Mouse (Mus musculus): Measurements from ENCODE around the gene Gas7. TPM values are rescaled to one million over a fixed set of nuclear protein-coding genes. Genes with fewer than 3 reads are reported as not detected.

Gas7 gene
- polyA plus RNA-seq, 1 experiment from 2014 or later: 19.4 TPM

DNA sequence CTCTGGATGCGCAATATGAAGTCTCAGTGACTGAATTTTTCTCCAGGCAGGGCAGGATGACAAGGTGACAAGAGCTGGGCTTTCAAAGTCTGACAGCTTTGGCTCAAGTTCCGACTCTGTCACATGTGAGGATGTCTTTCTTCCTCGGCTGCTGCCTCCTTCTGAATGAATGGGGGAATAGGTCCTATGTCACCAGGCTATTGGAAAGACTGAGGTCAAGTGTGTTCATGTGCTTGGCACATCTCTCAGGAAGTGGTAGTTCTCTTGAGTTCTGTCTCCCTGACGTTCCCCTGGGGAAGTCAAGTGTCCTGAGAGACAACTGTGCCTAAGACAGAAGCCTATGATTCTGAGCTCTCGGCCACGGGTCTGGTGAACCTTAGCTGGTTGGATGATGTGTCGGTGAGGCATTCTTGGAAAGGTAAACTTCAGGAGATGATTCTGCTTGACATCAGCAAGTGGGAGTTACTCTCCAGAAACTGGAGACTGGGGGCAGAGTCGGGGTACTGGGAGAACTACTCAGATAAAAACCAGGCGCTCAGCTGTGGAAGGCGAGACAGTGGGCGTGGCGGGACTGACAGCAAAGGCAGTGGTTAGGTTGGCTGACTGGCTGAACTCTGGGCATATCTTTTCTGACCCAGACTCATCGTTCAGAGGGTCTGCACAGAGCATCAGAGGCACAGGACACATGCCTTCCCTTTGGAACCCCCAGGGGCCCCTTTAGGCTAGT lies 94.7 kb downstream of the Gas7 start:
- Histone ChIP-seq H3K4me3 (ENCODE audit: low read depth, low read length) (no peak overlapping the region), H3K36me3 (ENCODE audit: control insufficient read depth, insufficient read depth, low read length) (no peaks in the 10 kb centered on the region), H3K27ac (replicated peaks; ENCODE audit: low read depth, low read length) (no peak overlapping the region), H3K4me2 (ENCODE audit: low read depth, low read length) (no peak overlapping the region), H3K9ac (ENCODE audit: low read depth, low read length) (no peak overlapping the region; the same call in 1 of the 2 replicates), H3K27me3 (replicated peaks; ENCODE audit: control insufficient read depth, insufficient read depth, low read length) (no peaks in the 10 kb centered on the region), H3K4me1 (ENCODE audit: control insufficient read depth, insufficient read depth, low read length) (peaks cover 9% of the 10 kb centered on the region), H3K9me3 (ENCODE audit: control insufficient read depth, low read length) (no peaks in the 10 kb centered on the region)
- 68% methylated on average over 13 of the region's 13 CpGs for WGBS
- no peak for ATAC-seq (ENCODE audit: low read depth)
- no peak for DNase-seq (ENCODE audit: low spot score)

- no peak overlapping the region for H3K4me3 ChIP-seq (ENCODE audit: low read depth, low read length)
- no peaks in the 10 kb centered on the region; the same call in 1 of the 2 replicates for H3K4me1 ChIP-seq (ENCODE audit: control insufficient read depth, insufficient read depth, low read length)
- H3K27ac ChIP-seq (replicated peaks; ENCODE audit: low read depth, low read length): no peak overlapping the region
- H3K36me3 ChIP-seq (ENCODE audit: control insufficient read depth, insufficient read depth, low read length): no peaks in the 10 kb centered on the region
- no peaks in the 10 kb centered on the region for H3K9me3 ChIP-seq (ENCODE audit: control insufficient read depth, low read length)
- H3K9ac ChIP-seq (ENCODE audit: low read depth, low read length): no peak overlapping the region
- ATAC-seq (ENCODE audit: low read depth): no peak
- 84% methylated on average over 8 of the region's 8 CpGs for WGBS
- no peak overlapping the region for H3K4me2 ChIP-seq (ENCODE audit: low read depth, low read length)
- no peaks in the 10 kb centered on the region for H3K27me3 ChIP-seq (replicated peaks; ENCODE audit: control insufficient read depth, insufficient read depth, low read length)
- DNase-seq (ENCODE audit: low spot score): no peak
Measured at GRCm38 (mm10) chr11:67552400-67552799, 97.2 kb downstream of the Gas7 start.

- Histone ChIP-seq H3K4me1 (ENCODE audit: control insufficient read depth, insufficient read depth, low read length) (peaks cover 1% of the 10 kb centered on the region), H3K27ac (replicated peaks; ENCODE audit: low read depth, low read length) (no peak overlapping the region), H3K27me3 (replicated peaks; ENCODE audit: control insufficient read depth, insufficient read depth, low read length) (no peaks in the 10 kb centered on the region), H3K4me3 (ENCODE audit: low read depth, low read length) (no peak overlapping the region), H3K9me3 (ENCODE audit: control insufficient read depth, low read length) (no peaks in the 10 kb centered on the region), H3K4me2 (ENCODE audit: low read depth, low read length) (no peak overlapping the region), H3K36me3 (ENCODE audit: control insufficient read depth, insufficient read depth, low read length) (no peaks in the 10 kb centered on the region), H3K9ac (ENCODE audit: low read depth, low read length) (no peak overlapping the region)
- ATAC-seq (ENCODE audit: low read depth): no peak
- WGBS: 80% methylated on average over 6 of the region's 6 CpGs
- DNase-seq (ENCODE audit: low spot score): no peak
Measured at GRCm38 (mm10) chr11:67554276-67554675, 99.0 kb downstream of the Gas7 start.

- no peaks in the 10 kb centered on the region for H3K36me3 ChIP-seq (ENCODE audit: control insufficient read depth, insufficient read depth, low read length)
- WGBS: 64% methylated on average over 3 of the region's 3 CpGs
- no peaks in the 10 kb centered on the region for H3K9me3 ChIP-seq (ENCODE audit: control insufficient read depth, low read length)
- no peak overlapping the region for H3K4me2 ChIP-seq (ENCODE audit: low read depth, low read length)
- peaks cover 5% of the 10 kb centered on the region for H3K4me1 ChIP-seq (ENCODE audit: control insufficient read depth, insufficient read depth, low read length)
- no peak overlapping the region for H3K9ac ChIP-seq (ENCODE audit: low read depth, low read length)
- H3K27ac ChIP-seq (replicated peaks; ENCODE audit: low read depth, low read length): no peak overlapping the region
- H3K4me3 ChIP-seq (ENCODE audit: low read depth, low read length): no peak overlapping the region
- H3K27me3 ChIP-seq (replicated peaks; ENCODE audit: control insufficient read depth, insufficient read depth, low read length): no peaks in the 10 kb centered on the region
- DNase-seq (ENCODE audit: low spot score): no peak
- ATAC-seq (ENCODE audit: low read depth): no peak
Measured at GRCm38 (mm10) chr11:67556360-67556759, 101.1 kb downstream of the Gas7 start.

DNA sequence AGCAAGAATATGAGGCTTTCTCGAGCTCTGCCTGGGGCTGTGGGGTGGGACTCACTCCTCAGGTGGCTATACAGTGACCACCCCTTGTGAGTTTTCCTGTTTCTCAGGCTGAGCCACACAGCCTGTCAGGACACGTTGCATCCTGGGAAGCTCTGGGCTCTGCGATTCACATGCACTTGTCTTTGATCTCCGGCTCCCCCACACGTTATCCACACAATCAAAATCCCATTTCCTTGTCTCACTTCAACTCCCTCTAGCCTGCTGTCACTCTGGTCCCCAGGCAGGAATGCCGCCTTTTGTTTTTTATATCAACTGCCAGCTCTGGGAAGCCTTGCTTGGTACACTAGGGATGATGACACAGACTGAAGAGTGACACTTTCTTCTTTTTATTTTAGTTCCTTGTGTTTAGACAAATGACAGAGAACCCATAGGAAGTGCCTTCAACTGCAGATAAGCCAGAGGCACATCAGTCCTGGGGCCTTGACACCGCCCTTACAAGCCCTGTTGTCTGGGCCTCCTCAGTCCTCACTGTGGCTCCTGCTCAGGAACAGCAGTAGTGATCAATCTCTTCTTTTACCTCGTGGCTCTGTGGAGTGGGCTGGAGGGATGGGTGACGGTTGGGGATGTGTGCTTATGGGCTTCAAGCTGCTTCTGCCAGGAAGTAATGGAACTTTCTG lies 103.7 kb downstream of the Gas7 start:
- Histone ChIP-seq H3K9ac (ENCODE audit: low read depth, low read length) (no peak overlapping the region), H3K9me3 (ENCODE audit: control insufficient read depth, low read length) (no peaks in the 10 kb centered on the region), H3K27me3 (replicated peaks; ENCODE audit: control insufficient read depth, insufficient read depth, low read length) (no peaks in the 10 kb centered on the region), H3K36me3 (ENCODE audit: control insufficient read depth, insufficient read depth, low read length) (no peaks in the 10 kb centered on the region), H3K4me3 (ENCODE audit: low read depth, low read length) (no peak overlapping the region), H3K4me2 (ENCODE audit: low read depth, low read length) (no peak overlapping the region), H3K4me1 (ENCODE audit: control insufficient read depth, insufficient read depth, low read length) (peaks cover 5% of the 10 kb centered on the region), H3K27ac (replicated peaks; ENCODE audit: low read depth, low read length) (peak overlapping the region; percentile 21; the same call in 1 of the 2 replicates)
- peak; percentile 71 for DNase-seq (ENCODE audit: low spot score)
- ATAC-seq (ENCODE audit: low read depth): peak; percentile 50
- WGBS: 25% methylated on average over 9 of the region's 9 CpGs

- ATAC-seq (ENCODE audit: low read depth) (no peak), DNase-seq (ENCODE audit: low spot score) (no peak)
- no peak overlapping the region for H3K4me3 ChIP-seq (ENCODE audit: low read depth, low read length)
- H3K27me3 ChIP-seq (replicated peaks; ENCODE audit: control insufficient read depth, insufficient read depth, low read length): no peaks in the 10 kb centered on the region
- no peaks in the 10 kb centered on the region for H3K36me3 ChIP-seq (ENCODE audit: control insufficient read depth, insufficient read depth, low read length)
- H3K4me2 ChIP-seq (ENCODE audit: low read depth, low read length): no peak overlapping the region
- H3K4me1 ChIP-seq (ENCODE audit: control insufficient read depth, insufficient read depth, low read length): peaks cover 5% of the 10 kb centered on the region
- H3K9ac ChIP-seq (ENCODE audit: low read depth, low read length): no peak overlapping the region
- no peaks in the 10 kb centered on the region for H3K9me3 ChIP-seq (ENCODE audit: control insufficient read depth, low read length)
- 64% methylated on average over 5 of the region's 5 CpGs for WGBS
- peak overlapping the region; percentile 21; the same call in 1 of the 2 replicates for H3K27ac ChIP-seq (replicated peaks; ENCODE audit: low read depth, low read length)
Measured at GRCm38 (mm10) chr11:67559522-67559921, 104.3 kb downstream of the Gas7 start.

DNA sequence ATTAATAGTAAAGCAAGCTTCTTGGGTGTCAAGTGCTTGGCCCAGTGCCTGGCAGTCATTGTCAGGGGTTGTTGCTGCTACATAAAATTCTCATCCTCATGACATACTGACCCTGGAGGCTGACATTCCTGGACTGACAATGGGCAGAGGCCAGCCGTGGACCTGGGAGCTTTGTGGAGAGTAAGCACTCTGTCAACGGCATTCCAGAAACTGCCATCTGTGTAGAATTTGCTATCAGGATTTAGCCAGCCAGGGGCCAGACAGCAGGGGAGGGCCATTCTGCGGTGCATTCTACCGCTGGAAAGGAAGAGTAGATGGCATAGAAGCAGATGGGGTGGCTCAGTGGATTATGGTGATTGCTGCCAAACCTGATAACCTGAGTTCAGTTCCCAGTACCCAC lies 106.4 kb downstream of the Gas7 start:
- Histone ChIP-seq H3K36me3 (ENCODE audit: control insufficient read depth, insufficient read depth, low read length) (no peaks in the 10 kb centered on the region), H3K27me3 (replicated peaks; ENCODE audit: control insufficient read depth, insufficient read depth, low read length) (no peaks in the 10 kb centered on the region), H3K9me3 (ENCODE audit: control insufficient read depth, low read length) (no peaks in the 10 kb centered on the region), H3K27ac (replicated peaks; ENCODE audit: low read depth, low read length) (no peak overlapping the region), H3K4me3 (ENCODE audit: low read depth, low read length) (no peak overlapping the region), H3K4me1 (ENCODE audit: control insufficient read depth, insufficient read depth, low read length) (peaks cover 8% of the 10 kb centered on the region), H3K9ac (ENCODE audit: low read depth, low read length) (no peak overlapping the region), H3K4me2 (ENCODE audit: low read depth, low read length) (no peak overlapping the region)
- 43% methylated on average over 4 of the region's 4 CpGs for WGBS
- no peak for ATAC-seq (ENCODE audit: low read depth)
- DNase-seq (ENCODE audit: low spot score): no peak

DNA sequence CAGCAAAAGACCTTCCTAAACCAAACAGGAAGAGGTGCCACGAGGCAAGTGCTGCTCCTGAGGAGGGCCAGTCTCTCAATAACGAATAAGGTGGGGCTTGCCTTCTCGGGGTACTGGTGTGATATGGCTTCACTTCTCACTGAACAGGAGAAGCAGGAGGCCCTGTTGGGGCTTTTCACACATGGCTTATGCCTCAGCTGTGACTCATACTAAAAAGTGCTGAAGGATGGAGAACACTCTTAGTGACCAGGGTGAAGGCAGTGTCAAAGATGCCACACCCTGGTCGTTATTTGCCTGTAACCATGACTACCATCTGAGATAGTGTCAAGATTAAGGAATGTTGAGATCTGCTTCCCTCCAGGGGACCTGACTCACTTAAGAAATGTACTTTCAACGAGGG lies 107.9 kb downstream of the Gas7 start:
- ATAC-seq (ENCODE audit: low read depth) (no peak), DNase-seq (ENCODE audit: low spot score) (no peak)
- Histone ChIP-seq H3K4me2 (ENCODE audit: low read depth, low read length) (no peak overlapping the region), H3K4me3 (ENCODE audit: low read depth, low read length) (no peak overlapping the region), H3K36me3 (ENCODE audit: control insufficient read depth, insufficient read depth, low read length) (no peaks in the 10 kb centered on the region), H3K4me1 (ENCODE audit: control insufficient read depth, insufficient read depth, low read length) (peaks cover 16% of the 10 kb centered on the region), H3K27ac (replicated peaks; ENCODE audit: low read depth, low read length) (no peak overlapping the region), H3K9ac (ENCODE audit: low read depth, low read length) (no peak overlapping the region), H3K9me3 (ENCODE audit: control insufficient read depth, low read length) (no peaks in the 10 kb centered on the region), H3K27me3 (replicated peaks; ENCODE audit: control insufficient read depth, insufficient read depth, low read length) (no peaks in the 10 kb centered on the region)
- WGBS: 55% methylated on average over 5 of the region's 5 CpGs

Data from embryonic facial prominence, embryonic 14.5 days (tissue).